Comparison of ENCODE assay signal across 20 mouse cellular contexts in genomic region chr19:53078271-53079085, GRCm38 (mm10). TPM values are rescaled to one million over a fixed set of nuclear protein-coding genes. Genes with fewer than 3 reads are reported as not detected.
DNase-seq lines count a peak whose midpoint lies in the region; ATAC-seq lines count a peak whose summit lies in the region.
"Had no signal": no experiment of that assay in that cellular context is flagged by ENCODE, and none has a peak within 500 bp of the region (broad histone marks: within the 10 kb centered on the region; RNA-seq: fewer than 3 reads in every experiment).

No protein-coding gene starts in this region.

- H3K27ac ChIP-seq in heart, embryonic 10.5 days: no peak overlapping the region
- H3K27ac ChIP-seq in limb, embryonic 10.5 days: peak overlapping the region; percentile 80; the same call in 1 of the 2 replicates
- H3K27ac ChIP-seq: macrophage had no signal

- 75% methylated on average over 9 of the region's 9 CpGs for WGBS in heart, embryonic 10.5 days
- WGBS in limb, embryonic 10.5 days: 84% methylated on average over 9 of the region's 9 CpGs

- no peaks in the 10 kb centered on the region for H3K9me3 ChIP-seq in heart, embryonic 10.5 days
- H3K9me3 ChIP-seq in limb, embryonic 10.5 days (replicated peaks): no peaks in the 10 kb centered on the region

- H3K4me3 ChIP-seq in heart, embryonic 10.5 days: no peak overlapping the region
- no peak overlapping the region for H3K4me3 ChIP-seq in limb, embryonic 10.5 days
- H3K4me3 ChIP-seq: erythroblast, embryonic 14.5 days had no signal

- no peaks in the 10 kb centered on the region for H3K27me3 ChIP-seq in heart, embryonic 10.5 days (ENCODE audit: insufficient read depth, poor library complexity, severe bottlenecking)
- no peaks in the 10 kb centered on the region for H3K27me3 ChIP-seq in limb, embryonic 10.5 days (ENCODE audit: low read depth, poor library complexity, severe bottlenecking)

- no peak for ATAC-seq in inflammation-experienced regulatory T-cells, adult 6 months

- H3K36me3 ChIP-seq in heart, embryonic 10.5 days: no peaks in the 10 kb centered on the region
- H3K36me3 ChIP-seq in limb, embryonic 10.5 days: no peaks in the 10 kb centered on the region
- H3K36me3 ChIP-seq: G1E had no signal

- peaks cover 38% of the 10 kb centered on the region for H3K4me1 ChIP-seq in heart, embryonic 10.5 days
- H3K4me1 ChIP-seq in limb, embryonic 10.5 days: peaks cover 50% of the 10 kb centered on the region

- DNase-seq in heart, adult 11 months: peak; percentile 76
- DNase-seq in heart, embryonic 10.5 days (ENCODE audit: low spot score): no peak
- peak; percentile 77 for DNase-seq in adipocyte (ENCODE audit: low spot score)
- peak; percentile 68 for DNase-seq in cerebellum, adult 9-11 months
- no peak for DNase-seq in limb, embryonic 10.5 days (ENCODE audit: low spot score)
- no peak for DNase-seq in thymus, postnatal 0 days (ENCODE audit: low spot score)
- no peak for DNase-seq in frontal cortex, postnatal 25 days (ENCODE audit: low spot score in 2 of 2)
- DNase-seq: adrenal gland, postnatal 14 days; embryo, embryonic 11 days; kidney, adult 8-10 months; kidney, postnatal 4 days; layer of hippocampus, postnatal 36 days; lung, embryonic 14.5 days; midbrain, embryonic 14.5 days; spleen, adult 18-20 months; thymus, adult 2 months had no signal

RNA-seq across cellular contexts. Expression of gene Xpnpep1, which starts 38.5 kb away (rescaled TPM):
- polyA plus RNA-seq in heart, embryonic 10.5 days (2016; fragmentation: Nextera tagmentation; extraction: Ambion mirVana): 193 and 211 TPM in 2 replicates
- polyA plus RNA-seq in limb, embryonic 10.5 days (2016; fragmentation: Nextera tagmentation; extraction: Ambion mirVana): 138 and 152 TPM in 2 replicates
- polyA plus RNA-seq in inflammation-experienced regulatory T-cells, adult 6 months (2017; shearing (Covaris generic)): 10 to 100 TPM; 53.6 to 68.4 (median 60.5) TPM
- polyA plus RNA-seq in thymus, postnatal 0 days (2015; fragmentation: Nextera tagmentation; extraction: Ambion mirVana): 79.6 and 81.6 TPM in 2 replicates

Comparison
In these comparisons a context has a peak if more than half of its experiments do, and no peak if none do; other contexts are left out.
1. DNase-seq: peak in heart, adult 11 months (single experiment), adipocyte (single experiment) and cerebellum, adult 9-11 months (single experiment); none in heart, embryonic 10.5 days (single experiment), limb, embryonic 10.5 days (single experiment), thymus, postnatal 0 days (single experiment) and frontal cortex, postnatal 25 days (0 of 2).